Mouse (Mus musculus) myocyte (in vitro differentiated cells): Measurements from ENCODE around the gene Mbnl1.

Experiments used
- CEBPB ChIP-seq: IDR thresholded peaks from 2 replicates; pipeline ENCODE4 v1.6.1; 2011; ENCODE audit warnings: mild to moderate bottlenecking, moderate library complexity; ENCODE audit not compliant: poor library complexity, insufficient read depth, severe bottlenecking
- E2F4 ChIP-seq: IDR thresholded peaks from one replicate; pipeline ENCODE4 v1.6.1; 2011; ENCODE audit warnings: mild to moderate bottlenecking, control low read depth, moderate library complexity; ENCODE audit not compliant: insufficient read depth
- MAX ChIP-seq: IDR thresholded peaks from one replicate; pipeline ENCODE4 v1.6.1; 2011; ENCODE audit warnings: low read depth, mild to moderate bottlenecking, control low read depth
- MYOD1 ChIP-seq, 3 experiments: IDR thresholded peaks; one replicate each; pipeline ENCODE4 v1.6.1; 2011; ENCODE audit warnings: control low read depth in 2 of 3, low read depth in 2 of 3, mild to moderate bottlenecking in 2 of 3, moderate library complexity in 1 of 3; ENCODE audit not compliant: insufficient read length in 2 of 3, control insufficient read depth in 1 of 3
- MYOG ChIP-seq, 3 experiments: IDR thresholded peaks; one replicate each; pipeline ENCODE4 v1.6.1; 2011; ENCODE audit warnings: control low read depth in 2 of 3, low read depth in 2 of 3, mild to moderate bottlenecking in 2 of 3; ENCODE audit not compliant: insufficient read length in 2 of 3, control insufficient read depth in 1 of 3, insufficient read depth in 1 of 3
- POLR2A ChIP-seq: IDR thresholded peaks from one replicate; pipeline ENCODE4 v1.6.1; 2011; ENCODE audit warnings: low read depth, mild to moderate bottlenecking, control low read depth, moderate library complexity; ENCODE audit not compliant: insufficient read length
- POLR2AphosphoS2 ChIP-seq: IDR thresholded peaks from one replicate; pipeline ENCODE4 v1.6.1; 2011; ENCODE audit warnings: low read depth, control low read depth; ENCODE audit not compliant: insufficient read length
- REST ChIP-seq: IDR thresholded peaks from one replicate; pipeline ENCODE4 v1.6.1; 2011; ENCODE audit warnings: mild to moderate bottlenecking, control low read depth, moderate library complexity; ENCODE audit not compliant: insufficient read depth, insufficient read length
- SRF ChIP-seq: IDR thresholded peaks from one replicate; pipeline ENCODE4 v1.6.1; 2011; ENCODE audit warnings: low read depth; ENCODE audit not compliant: control insufficient read depth, insufficient read length
- TCF12 ChIP-seq: IDR thresholded peaks from one replicate; pipeline ENCODE4 v1.6.1; 2011; ENCODE audit warnings: mild to moderate bottlenecking, control low read depth; ENCODE audit not compliant: poor library complexity, insufficient read depth, severe bottlenecking
- TCF3 ChIP-seq: IDR thresholded peaks from one replicate; pipeline ENCODE4 v1.6.1; 2011; ENCODE audit warnings: low read depth, control low read depth; ENCODE audit not compliant: insufficient read length
- USF1 ChIP-seq: IDR thresholded peaks from one replicate; pipeline ENCODE4 v1.6.1; 2011; ENCODE audit warnings: low read depth, mild to moderate bottlenecking, control low read depth, moderate library complexity

GRCm38 (mm10) chr3:60504775-60505430 is 32.3 kb downstream of the Mbnl1 start:
- TF ChIP-seq E2F4 (no peak), POLR2A (no peak), POLR2AphosphoS2 (no peak), TCF12 (no peak), USF1 (no peak), CEBPB (no peak), MYOD1 (IDR thresholded peaks at IDR 0.05; ENCODE audit: control insufficient read depth in 1 of 3, insufficient read length in 2 of 3, low read depth in 2 of 3) (no peak), MAX (no peak), SRF (no peak), MYOG (IDR thresholded peaks at IDR 0.05; ENCODE audit: control insufficient read depth in 1 of 3, insufficient read depth in 1 of 3, insufficient read length in 2 of 3, low read depth in 2 of 3) (no peak), REST (no peak), TCF3 (no peak)
